Mouse (Mus musculus) c-Kit-positive CD71-positive TER-119-positive erythroid progenitor cells, embryonic 14.5 days (primary cell): Measurements from ENCODE around the gene Vmo1.
A peak's percentile ranks its signal among the peaks of the same experiment; 100 is the strongest.
"Not testable (repeated sequence)": the region's sequence is repeated elsewhere in the genome, so short reads cannot be mapped to it uniquely, and the experiment has no call there.

Experiments used
- DNase-seq: peaks from one replicate; pipeline ENCODE4 v3.0.0-alpha.2; 2013; ENCODE audit warnings: low spot score

The Vmo1 gene

GRCm38 (mm10) chr11:70520178-70520769 lies 5.9 kb upstream of the Vmo1 start:
- DNase-seq, result no peak

- DNase-seq, result no peak
These were observed 4.5 kb upstream of the Vmo1 start, which contains the start of gene Gltpd2 for GRCm38 (mm10) chr11:70518923-70519322. Gene Gltpd2, plus strand, starts transcription at chr11:70519196.

GRCm38 (mm10) chr11:70518436-70518835 lies 4.0 kb upstream of the Vmo1 start:
- no peak for DNase-seq

GRCm38 (mm10) chr11:70516352-70516751 lies 1.9 kb upstream of the Vmo1 start:
- peak; percentile 59 for DNase-seq

- no peak for DNase-seq
These were observed 896 bp downstream of the Vmo1 start for GRCm38 (mm10) chr11:70513520-70513919.

GRCm38 (mm10) chr11:70512709-70513342 lies 1.6 kb downstream of the Vmo1 start:
- no peak for DNase-seq

GRCm38 (mm10) chr11:70511825-70512224 lies 2.6 kb downstream of the Vmo1 start:
- DNase-seq, result no peak

- no peak for DNase-seq
These were observed 3.2 kb downstream of the Vmo1 start for GRCm38 (mm10) chr11:70511242-70511641.

- no peak for DNase-seq
These were observed 4.5 kb downstream of the Vmo1 start for GRCm38 (mm10) chr11:70509753-70510564.

GRCm38 (mm10) chr11:70506962-70507515 lies 7.4 kb downstream of the Vmo1 start:
- DNase-seq, result no peak

- peak; percentile 62 for DNase-seq
These were observed 8.0 kb downstream of the Vmo1 start for GRCm38 (mm10) chr11:70506385-70506784.

- no peak for DNase-seq
These were observed 9.4 kb downstream of the Vmo1 start, which contains the start of gene Tm4sf5 for GRCm38 (mm10) chr11:70504970-70505369. Gene Tm4sf5, plus strand, starts transcription at chr11:70505244.

GRCm38 (mm10) chr11:70502018-70502417 lies 12.4 kb downstream of the Vmo1 start:
- no peak for DNase-seq

- DNase-seq, result no peak
These were observed 14.0 kb downstream of the Vmo1 start for GRCm38 (mm10) chr11:70500476-70500812.

- no peak for DNase-seq
These were observed 14.6 kb downstream of the Vmo1 start for GRCm38 (mm10) chr11:70499566-70500475.

- DNase-seq, result no peak
These were observed 24.7 kb downstream of the Vmo1 start for GRCm38 (mm10) chr11:70489684-70490083.

GRCm38 (mm10) chr11:70489138-70489537 lies 25.3 kb downstream of the Vmo1 start:
- no peak for DNase-seq

GRCm38 (mm10) chr11:70487816-70488215 lies 26.6 kb downstream of the Vmo1 start:
- DNase-seq, result no peak

- DNase-seq, result no peak
These were observed 28.9 kb downstream of the Vmo1 start for GRCm38 (mm10) chr11:70485498-70485897.

GRCm38 (mm10) chr11:70474872-70475534 lies 39.4 kb downstream of the Vmo1 start:
- DNase-seq, result no peak

- not testable (repeated sequence) for DNase-seq
These were observed 41.1 kb downstream of the Vmo1 start for GRCm38 (mm10) chr11:70473291-70473690.
